Comparison of ENCODE assay signal across 8 mouse cellular contexts in the genomic region with DNA sequence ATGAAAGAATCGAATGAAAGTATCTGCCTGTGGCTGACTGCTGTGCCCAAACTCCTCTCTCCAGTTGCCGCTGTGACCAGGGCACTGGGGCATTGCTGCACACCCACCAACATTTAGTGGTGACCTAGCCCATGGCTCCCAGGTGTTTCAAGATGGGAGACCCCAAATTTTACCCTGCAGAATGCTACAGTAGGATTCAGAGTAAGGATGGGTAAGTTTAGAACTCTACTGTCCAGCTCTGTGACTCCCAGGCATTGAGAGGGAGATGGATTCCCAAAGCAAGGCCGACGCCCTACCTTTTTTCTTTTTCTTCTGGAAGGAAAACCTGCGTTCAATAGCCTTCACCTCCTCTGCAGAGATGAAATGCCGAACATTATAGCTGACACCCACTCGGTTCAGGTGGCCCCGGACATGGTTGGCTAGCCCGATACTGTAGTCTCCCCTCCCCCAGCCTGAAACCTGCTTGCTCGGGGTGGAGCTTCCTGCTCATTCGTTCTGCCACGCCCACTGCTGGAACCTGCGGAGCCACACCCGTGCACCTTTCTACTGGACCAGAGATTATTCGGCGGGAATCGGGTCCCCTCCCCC. TPM values are rescaled to one million over a fixed set of nuclear protein-coding genes. Genes with fewer than 3 reads are reported as not detected.
DNase-seq lines count a peak whose midpoint lies in the region; ATAC-seq and TF ChIP-seq lines count a peak whose summit lies in the region.
"Had no signal": no experiment of that assay in that cellular context is flagged by ENCODE, and none has a peak within 500 bp of the region (broad histone marks: within the 10 kb centered on the region; RNA-seq: fewer than 3 reads in every experiment).

No protein-coding gene starts in this region.

- ATAC-seq in hindbrain, embryonic 11.5 days (ENCODE audit: low FRiP score): no peak
- ATAC-seq in liver, postnatal 0 days: peak; percentile 41

- peaks cover 10% of the 10 kb centered on the region for H3K36me3 ChIP-seq in ES-Bruce4 (ENCODE audit: control insufficient read depth, insufficient read depth, low read length, poor library complexity, severe bottlenecking)
- H3K36me3 ChIP-seq in hindbrain, embryonic 11.5 days (ENCODE audit: control insufficient read depth, insufficient read depth, low read length): no peaks in the 10 kb centered on the region
- H3K36me3 ChIP-seq in liver, postnatal 0 days (replicated peaks; ENCODE audit: insufficient read depth, low read length): no peaks in the 10 kb centered on the region

- H3K4me1 ChIP-seq in ES-Bruce4 (ENCODE audit: control insufficient read depth, insufficient read depth, low read length): no peaks in the 10 kb centered on the region
- no peaks in the 10 kb centered on the region for H3K4me1 ChIP-seq in hindbrain, embryonic 11.5 days (replicated peaks; ENCODE audit: control insufficient read depth, insufficient read depth, low read length)
- peaks cover 15% of the 10 kb centered on the region for H3K4me1 ChIP-seq in liver, postnatal 0 days (ENCODE audit: insufficient read depth)

- H3K27ac ChIP-seq in ES-Bruce4 (ENCODE audit: insufficient read depth, low read length): peak overlapping the region; percentile 85
- H3K27ac ChIP-seq in hindbrain, embryonic 11.5 days (ENCODE audit: low read depth, low read length): no peak overlapping the region
- H3K27ac ChIP-seq in liver, postnatal 0 days (ENCODE audit: low read depth): peak overlapping the region; percentile 57; the same call in 1 of the 2 replicates
- H3K27ac ChIP-seq: macrophage had no signal

- H3K27me3 ChIP-seq in ES-Bruce4 (ENCODE audit: control insufficient read depth, insufficient read depth, low read length, poor library complexity, severe bottlenecking): no peaks in the 10 kb centered on the region
- H3K27me3 ChIP-seq in hindbrain, embryonic 11.5 days (ENCODE audit: control insufficient read depth, insufficient read depth, low read length): no peaks in the 10 kb centered on the region
- H3K27me3 ChIP-seq in liver, postnatal 0 days (ENCODE audit: insufficient read depth, low read length): no peaks in the 10 kb centered on the region

- 12% methylated on average over 12 of the region's 17 CpGs for WGBS in hindbrain, embryonic 11.5 days
- WGBS in liver, postnatal 0 days (ENCODE audit: insufficient replicate concordance): 19% methylated on average over 9 of the region's 17 CpGs

- peak overlapping the region; percentile 97 for H3K4me3 ChIP-seq in ES-Bruce4 (ENCODE audit: low read depth, low read length)
- peak overlapping the region; percentile 20 for H3K4me3 ChIP-seq in hindbrain, embryonic 11.5 days (ENCODE audit: low read depth, low read length)
- H3K4me3 ChIP-seq in liver, postnatal 0 days (ENCODE audit: low read depth, low read length): peak overlapping the region; percentile 41

- no peak for TF ChIP-seq CTCF in ES-Bruce4 (IDR thresholded peaks at IDR 0.05; ENCODE audit: low read depth, low read length)
- no peak for TF ChIP-seq CTCF in liver, postnatal 0 days (IDR thresholded peaks at IDR 0.05; ENCODE audit: low read depth)

- peak; percentile 71 for DNase-seq in CD4-positive, CD25-positive, alpha-beta regulatory T cell, adult 2 months (ENCODE audit: low read depth, low spot score)
- peak; percentile 28 for DNase-seq in hindbrain, embryonic 11.5 days (ENCODE audit: low spot score)
- DNase-seq in liver, postnatal 0 days: peak; percentile 54
- no peak for DNase-seq in left cerebral cortex, postnatal 14 days (ENCODE audit: low spot score in 2 of 2)
- no peak for DNase-seq in layer of hippocampus, adult 9-11 months
- DNase-seq in kidney, adult 9 months: no peak

- H3K9ac ChIP-seq in ES-Bruce4 (ENCODE audit: low read depth, poor library complexity, severe bottlenecking): peak overlapping the region; percentile 88
- H3K9ac ChIP-seq in hindbrain, embryonic 11.5 days (ENCODE audit: low read depth, low read length): no peak overlapping the region; the same call in 1 of the 2 replicates
- no peak overlapping the region; the same call in 1 of the 2 replicates for H3K9ac ChIP-seq in liver, postnatal 0 days (replicated peaks)

- no peaks in the 10 kb centered on the region for H3K9me3 ChIP-seq in ES-Bruce4 (replicated peaks; ENCODE audit: control insufficient read depth, insufficient read depth, low read length, poor library complexity, severe bottlenecking)
- no peaks in the 10 kb centered on the region for H3K9me3 ChIP-seq in hindbrain, embryonic 11.5 days (ENCODE audit: control insufficient read depth, low read length)
- H3K9me3 ChIP-seq in liver, postnatal 0 days (ENCODE audit: low read length): no peaks in the 10 kb centered on the region

- intact Hi-C loops in left cerebral cortex, postnatal 14 days (cut with DNase I): no loop called here

- peak overlapping the region; percentile 35 for H3K4me2 ChIP-seq in hindbrain, embryonic 11.5 days (replicated peaks; ENCODE audit: low read depth, low read length)
- peak overlapping the region; percentile 70 for H3K4me2 ChIP-seq in liver, postnatal 0 days (ENCODE audit: low read depth, low read length)

- TF ChIP-seq EP300 in ES-Bruce4 (IDR thresholded peaks at IDR 0.05; ENCODE audit: insufficient read depth, low read depth, low read length): no peak
- no peak for TF ChIP-seq EP300 in liver, postnatal 0 days (IDR thresholded peaks at IDR 0.05; ENCODE audit: low read depth)

- TF ChIP-seq POLR2A in ES-Bruce4 (IDR thresholded peaks at IDR 0.05; ENCODE audit: insufficient read depth, low read length): no peak

RNA-seq across cellular contexts. Expression of gene Akap8l, which starts 18.7 kb away (rescaled TPM):
- 67.7 and 78.8 TPM in 2 replicates for polyA plus RNA-seq in ES-Bruce4 (2011; ENCODE audit: insufficient read depth, insufficient read length, low read depth, missing spikeins)
- polyA plus RNA-seq in hindbrain, embryonic 11.5 days (2014; fragmentation: Nextera tagmentation; extraction: Ambion mirVana): 69.3 and 80.1 TPM in 2 replicates
- polyA plus RNA-seq in liver, postnatal 0 days (2015; fragmentation: Nextera tagmentation; extraction: Ambion mirVana): 21.5 and 23.8 TPM in 2 replicates
- 100 to 1,000 TPM; 164 to 175 TPM for total RNA-seq in left cerebral cortex, postnatal 14 days (2021)

RNA-seq across cellular contexts. Expression of gene Wiz, which starts 20.2 kb away (rescaled TPM):
- polyA plus RNA-seq in ES-Bruce4 (2011; ENCODE audit: insufficient read depth, insufficient read length, low read depth, missing spikeins): 56.3 and 69.9 TPM in 2 replicates
- polyA plus RNA-seq in hindbrain, embryonic 11.5 days (2014; fragmentation: Nextera tagmentation; extraction: Ambion mirVana): 27.8 and 33.0 TPM in 2 replicates
- 2.7 and 3.2 TPM in 2 replicates for polyA plus RNA-seq in liver, postnatal 0 days (2015; fragmentation: Nextera tagmentation; extraction: Ambion mirVana)
- 10 to 100 TPM; 78.0 to 85.2 TPM for total RNA-seq in left cerebral cortex, postnatal 14 days (2021)

RNA-seq across cellular contexts. Expression of gene Rasal3, which starts 34.3 kb away (rescaled TPM):
- polyA plus RNA-seq in ES-Bruce4 (2011; ENCODE audit: insufficient read depth, insufficient read length, low read depth, missing spikeins): 0.20 and 0.96 TPM in 2 replicates
- polyA plus RNA-seq in hindbrain, embryonic 11.5 days (2014; fragmentation: Nextera tagmentation; extraction: Ambion mirVana): 0.48 and 0.89 TPM in 2 replicates
- 2.9 and 3.1 TPM in 2 replicates for polyA plus RNA-seq in liver, postnatal 0 days (2015; fragmentation: Nextera tagmentation; extraction: Ambion mirVana)
- 1 to 10 TPM; 3.0 TPM for total RNA-seq in left cerebral cortex, postnatal 14 days (2021)

RNA-seq across cellular contexts. Expression of gene Akap8, which starts 48.0 kb away (rescaled TPM):
- 135 and 154 TPM in 2 replicates for polyA plus RNA-seq in ES-Bruce4 (2011; ENCODE audit: insufficient read depth, insufficient read length, low read depth, missing spikeins)
- 54.4 and 66.2 TPM in 2 replicates for polyA plus RNA-seq in hindbrain, embryonic 11.5 days (2014; fragmentation: Nextera tagmentation; extraction: Ambion mirVana)
- 14.5 and 17.3 TPM in 2 replicates for polyA plus RNA-seq in liver, postnatal 0 days (2015; fragmentation: Nextera tagmentation; extraction: Ambion mirVana)
- 10 to 100 TPM; 75.3 to 84.7 TPM for total RNA-seq in left cerebral cortex, postnatal 14 days (2021)

RNA-seq across cellular contexts. Expression of gene Pglyrp2, which starts 54.9 kb away (rescaled TPM):
- polyA plus RNA-seq in ES-Bruce4 (2011; ENCODE audit: insufficient read depth, insufficient read length, low read depth, missing spikeins): not detected in 2 replicates
- not detected in 2 replicates for polyA plus RNA-seq in hindbrain, embryonic 11.5 days (2014; fragmentation: Nextera tagmentation; extraction: Ambion mirVana)
- 48.4 and 53.7 TPM in 2 replicates for polyA plus RNA-seq in liver, postnatal 0 days (2015; fragmentation: Nextera tagmentation; extraction: Ambion mirVana)
- not detected for total RNA-seq in left cerebral cortex, postnatal 14 days (2021)
- polyA plus RNA-seq: macrophage had no signal

Comparison
In these comparisons a context has a peak if more than half of its experiments do, and no peak if none do; other contexts are left out.
1. DNase-seq: peak in CD4-positive, CD25-positive, alpha-beta regulatory T cell, adult 2 months (single experiment), hindbrain, embryonic 11.5 days (single experiment) and liver, postnatal 0 days (single experiment); none in left cerebral cortex, postnatal 14 days (0 of 2), layer of hippocampus, adult 9-11 months (single experiment) and kidney, adult 9 months (single experiment).
2. H3K4me3 ChIP-seq: peak in every context shown above with its lines; median percentile 97 in ES-Bruce4; 41 in liver, postnatal 0 days; 20 in hindbrain, embryonic 11.5 days.